Mouse (Mus musculus) bone marrow macrophage, adult 2 months (primary cell): Measurements from ENCODE around the gene Nadk.

Experiments used
- CTCF ChIP-seq: IDR thresholded peaks from 2 replicates; pipeline ENCODE4 v1.5.1; 2012; ENCODE audit warnings: low read depth, mild to moderate bottlenecking, low read length, moderate library complexity
- POLR2A ChIP-seq: IDR thresholded peaks from 2 replicates; pipeline ENCODE4 v1.6.1; 2012; ENCODE audit warnings: mild to moderate bottlenecking, low read depth, low read length, borderline replicate concordance

DNA sequence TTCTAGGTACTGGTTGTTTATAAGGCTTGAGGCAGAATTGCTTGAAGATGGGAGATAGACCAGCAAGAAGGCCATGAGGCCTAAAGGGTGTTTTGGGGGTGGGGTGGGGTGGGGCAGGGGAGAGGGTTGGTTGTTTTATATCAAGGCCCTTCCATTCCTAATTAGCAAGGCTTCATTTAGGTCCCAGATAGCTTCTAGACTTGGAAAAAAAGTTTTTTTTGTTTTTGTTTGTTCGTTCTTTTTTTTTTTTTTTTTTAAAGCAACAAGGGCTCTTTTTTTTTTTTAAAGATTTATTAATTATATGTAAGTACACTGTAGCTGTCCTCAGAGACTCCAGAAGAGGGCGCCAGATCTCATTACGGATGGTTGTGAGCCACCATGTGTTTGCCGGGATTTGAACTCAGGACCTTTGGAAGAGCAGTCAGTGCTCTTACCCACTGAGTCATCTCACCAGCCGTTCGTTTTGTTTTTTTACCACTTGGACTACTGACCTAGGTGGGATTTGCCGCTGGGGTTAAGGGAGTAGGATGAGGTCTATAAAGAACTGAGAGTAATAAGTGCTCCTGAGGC is 44.1 kb upstream of the Nadk start:
- TF ChIP-seq POLR2A = no peak
- TF ChIP-seq CTCF = peak; percentile 21; the same call in 1 of the 2 replicates
